Mouse (Mus musculus): ENCODE measurements around the gene Zfp526.

- TF ChIP-seq CTCF (IDR thresholded peaks at IDR 0.05; ENCODE audit: low read depth, low read length) (no peak), GATA1 (IDR thresholded peaks at IDR 0.05; ENCODE audit: borderline replicate concordance, low read length) (no peak)
Observed at GRCm38 (mm10) chr7:25181814-25182213, 39.4 kb upstream of the Zfp526 start.

All from G1E (cell line).